Mouse (Mus musculus): ENCODE data around the gene Tap2.
"Not testable (repeated sequence)": the region's sequence is repeated elsewhere in the genome, so short reads cannot be mapped to it uniquely, and the experiment has no call there.

Gene Tap2

DNA sequence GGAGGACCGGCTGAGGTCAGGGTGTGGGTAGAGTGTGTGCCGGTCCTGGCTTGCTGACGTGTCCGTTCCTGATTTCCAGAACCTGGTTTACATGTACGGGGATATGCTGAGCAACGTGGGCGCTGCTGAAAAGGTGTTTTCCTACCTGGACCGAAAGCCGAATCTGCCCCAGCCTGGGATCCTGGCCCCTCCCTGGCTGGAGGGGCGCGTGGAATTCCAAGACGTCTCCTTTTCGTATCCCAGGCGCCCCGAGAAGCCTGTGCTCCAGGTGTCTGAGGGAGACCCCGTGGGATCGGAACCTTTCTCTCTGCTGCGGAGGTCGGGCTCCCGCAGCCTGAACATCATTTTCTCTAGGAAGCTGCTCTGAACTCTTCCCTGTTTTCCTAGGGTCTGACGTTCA, 10.6 kb downstream of the Tap2 start:
- peak in 1 of 2 experiments; percentile 12 for DNase-seq (ENCODE audit: low spot score in 2 of 2)

DNA sequence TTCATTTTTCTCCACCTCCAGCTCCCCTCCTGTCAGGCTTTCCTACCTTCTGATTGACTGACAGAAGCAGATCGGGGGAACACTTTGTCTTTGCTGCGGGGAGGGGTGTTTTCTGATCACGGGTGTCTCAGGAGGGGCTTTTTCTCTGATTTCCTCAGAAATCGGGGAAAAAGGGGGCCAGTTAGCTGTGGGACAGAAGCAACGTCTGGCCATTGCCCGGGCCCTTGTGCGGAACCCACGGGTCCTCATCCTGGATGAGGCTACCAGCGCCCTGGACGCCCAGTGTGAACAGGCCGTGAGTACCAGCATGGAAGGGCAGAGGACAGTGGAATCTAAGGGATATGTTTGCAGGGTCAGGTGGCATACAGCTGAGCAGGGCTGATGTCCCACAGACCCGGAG, 11.8 kb downstream of the Tap2 start:
- DNase-seq (ENCODE audit: low spot score in 2 of 2) = peak in 1 of 2 experiments; percentile 10

DNA sequence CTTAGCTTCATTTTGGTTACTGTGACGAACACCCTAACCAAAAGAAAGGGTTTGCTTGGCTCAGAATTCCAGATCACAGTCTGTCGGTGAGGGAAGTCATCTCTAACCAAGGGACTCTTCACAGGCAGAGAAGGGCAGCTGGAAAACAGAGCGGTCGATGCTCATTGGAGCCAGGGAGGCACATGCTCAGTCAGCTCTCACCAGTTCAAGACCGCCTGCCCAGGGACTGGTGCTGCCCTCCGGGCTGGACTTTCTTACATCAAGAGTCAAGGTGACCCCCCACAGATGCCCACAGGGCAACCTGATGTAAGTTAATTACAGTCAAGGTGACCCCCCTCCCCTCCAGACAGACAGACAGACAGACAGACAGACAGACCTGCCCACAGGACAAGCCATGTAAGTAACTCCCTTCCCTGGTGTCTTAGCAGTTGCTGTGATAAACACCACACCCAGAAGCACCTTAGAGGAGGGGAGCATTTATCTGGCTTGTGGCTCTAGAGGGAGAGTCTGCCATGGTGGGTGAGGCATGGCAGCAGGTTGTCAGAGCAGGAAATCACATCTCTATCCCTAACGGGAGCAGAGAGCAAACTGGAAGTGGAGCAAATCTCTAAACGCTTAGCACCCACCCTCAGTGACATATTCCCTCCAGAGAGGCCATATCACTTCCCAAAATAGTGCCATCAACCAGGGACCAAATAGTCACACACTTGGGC, 14.0 kb downstream of the Tap2 start:
- peak in 1 of 2 experiments; percentile 13 for DNase-seq (ENCODE audit: low spot score in 2 of 2)

DNA sequence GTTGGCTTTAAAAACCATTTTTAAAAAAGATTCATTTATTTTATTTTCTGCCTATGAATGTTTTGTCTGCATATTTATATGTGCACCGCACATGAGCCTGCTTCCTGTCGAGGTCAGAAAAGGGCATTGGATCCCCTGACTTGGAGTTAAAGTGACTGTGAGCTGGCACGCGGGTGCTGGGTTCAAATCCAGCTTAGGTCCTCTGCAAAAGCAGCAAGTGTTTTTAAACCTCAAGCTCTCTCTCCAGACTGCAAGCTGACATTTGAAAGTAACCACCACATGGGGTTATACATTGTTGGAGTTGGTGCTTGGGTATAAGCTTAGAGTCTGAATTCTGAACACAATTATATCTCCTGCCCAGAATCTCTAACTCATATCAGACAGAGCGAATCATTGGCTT, 14.7 kb downstream of the Tap2 start:
- DNase-seq (ENCODE audit: low spot score in 2 of 2) = peak in 1 of 2 experiments; percentile 7

DNA sequence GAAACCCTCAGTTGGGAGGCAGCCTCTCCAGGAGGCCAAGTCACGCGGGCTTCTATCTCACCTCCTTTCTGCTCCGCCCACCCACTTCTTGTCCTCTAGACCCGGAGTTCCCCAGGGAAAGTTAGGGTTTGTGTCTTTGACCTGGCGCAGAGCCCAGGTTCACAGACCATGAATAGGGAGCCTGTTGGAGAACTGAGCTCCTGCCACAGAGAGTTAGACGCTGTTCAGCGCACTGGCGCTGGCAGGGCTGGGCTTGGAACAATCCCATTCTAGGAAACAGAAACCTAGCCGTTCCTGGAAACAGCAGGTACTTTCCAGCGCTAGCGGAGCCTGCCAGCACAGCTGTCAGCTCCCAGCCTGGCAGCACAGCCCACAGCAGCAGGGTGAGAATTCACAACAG, 15.3 kb downstream of the Tap2 start:
- DNase-seq (ENCODE audit: low spot score in 2 of 2) = peak; percentile 42 to 44

DNA sequence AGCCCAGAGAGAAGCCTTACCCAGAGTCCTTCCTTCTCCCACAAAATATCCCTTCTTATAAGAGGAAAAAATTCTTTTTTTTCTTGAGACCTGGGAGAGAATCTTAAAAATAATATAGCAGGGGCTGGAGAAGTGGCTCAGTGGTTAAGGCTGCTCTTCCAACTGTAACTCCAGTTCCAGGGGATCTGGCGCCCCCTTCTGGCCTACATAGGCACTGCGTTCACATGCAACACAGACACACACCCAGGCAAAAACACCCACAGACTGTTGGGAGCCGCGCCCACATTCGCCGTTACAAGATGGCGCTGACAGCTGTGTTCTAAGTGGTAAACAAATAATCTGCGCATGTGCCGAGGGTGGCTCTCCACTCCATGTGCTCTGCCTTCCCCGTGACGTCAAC, 15.8 kb downstream of the Tap2 start:
- DNase-seq (ENCODE audit: low spot score in 2 of 2) = peak in 1 of 2 experiments; percentile 46

DNA sequence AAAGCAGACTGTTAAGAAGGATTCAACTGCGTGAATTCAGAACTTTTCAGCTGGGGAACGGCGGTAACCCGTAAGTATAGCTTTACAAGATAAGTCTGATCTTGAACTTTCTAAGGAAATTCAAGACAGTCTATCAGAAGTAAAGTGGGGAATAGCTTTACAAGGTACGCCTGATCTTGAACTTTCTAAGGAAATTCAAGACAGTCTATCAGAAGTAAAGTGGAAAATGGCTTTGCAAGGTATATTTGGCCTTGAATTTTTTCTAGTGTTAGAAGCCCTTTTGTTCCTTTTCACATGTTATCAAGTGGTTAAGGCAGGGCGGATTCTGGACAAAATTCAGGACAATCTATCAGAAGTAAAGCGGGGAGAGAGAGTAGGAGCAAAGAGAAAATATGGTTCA, 16.5 kb downstream of the Tap2 start:
- DNase-seq (ENCODE audit: low spot score in 2 of 2) = peak in 1 of 2 experiments; percentile 2

DNA sequence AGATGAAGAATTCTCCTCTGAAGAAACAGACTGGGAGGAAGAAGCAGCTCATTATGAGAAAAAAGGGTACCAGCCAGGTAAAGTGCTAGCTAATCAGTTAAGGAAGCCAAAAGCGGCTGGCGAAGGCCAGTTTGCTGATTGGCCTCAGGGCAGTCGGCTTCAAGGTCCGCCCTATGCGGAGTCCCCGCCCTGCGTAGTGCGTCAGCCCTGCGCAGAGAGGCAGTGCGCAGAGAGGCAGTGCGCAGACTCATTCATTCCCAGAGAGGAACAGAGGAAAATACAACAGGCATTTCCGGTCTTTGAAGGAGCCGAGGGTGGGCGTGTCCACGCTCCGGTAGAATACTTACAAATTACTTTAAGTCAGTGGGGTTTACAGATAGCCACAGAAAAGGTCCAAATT, 17.1 kb downstream of the Tap2 start:
- DNase-seq (ENCODE audit: low spot score in 2 of 2) = not testable (repeated sequence)

DNA sequence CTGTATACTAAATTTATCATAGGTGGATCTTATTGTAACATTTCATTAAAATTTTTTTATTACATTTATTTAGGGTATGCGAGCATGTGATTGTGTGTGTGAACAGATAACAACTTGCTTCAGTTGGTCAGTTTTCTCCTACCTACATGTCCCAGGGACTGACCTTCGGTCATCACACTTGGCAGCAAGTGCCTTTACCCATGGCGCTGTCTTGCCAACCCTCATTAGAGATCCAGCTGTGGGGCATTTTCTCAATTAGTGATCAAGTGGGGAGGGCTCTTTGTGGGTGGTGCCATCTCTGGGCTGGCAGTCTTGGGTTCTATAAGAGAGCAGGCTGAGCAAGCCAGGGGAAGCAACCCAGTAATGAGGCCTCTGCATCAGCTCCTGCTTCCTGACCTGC, 21.5 kb downstream of the Tap2 start:
- DNase-seq (ENCODE audit: low spot score in 2 of 2) = no peak

DNA sequence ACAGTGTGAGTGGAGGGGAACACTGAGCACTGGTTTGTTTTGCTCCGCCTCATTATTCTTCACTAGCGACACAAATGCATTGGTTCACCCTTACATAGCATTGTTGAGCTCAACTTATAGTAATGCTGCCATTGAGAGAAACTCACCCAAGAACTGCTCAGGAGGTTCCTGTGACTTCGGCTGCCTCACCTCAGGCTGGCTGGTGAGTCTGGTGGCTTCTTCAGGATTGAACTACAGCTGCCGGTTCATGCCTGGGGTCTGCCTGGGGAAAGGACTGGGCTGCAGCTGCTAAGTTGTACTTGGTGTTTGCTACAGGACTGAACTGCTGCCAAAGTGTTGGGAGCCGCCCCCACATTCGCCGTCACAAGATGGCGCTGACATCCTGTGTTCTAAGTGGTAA, 22.1 kb downstream of the Tap2 start:
- no peak for DNase-seq (ENCODE audit: low spot score in 2 of 2)

DNA sequence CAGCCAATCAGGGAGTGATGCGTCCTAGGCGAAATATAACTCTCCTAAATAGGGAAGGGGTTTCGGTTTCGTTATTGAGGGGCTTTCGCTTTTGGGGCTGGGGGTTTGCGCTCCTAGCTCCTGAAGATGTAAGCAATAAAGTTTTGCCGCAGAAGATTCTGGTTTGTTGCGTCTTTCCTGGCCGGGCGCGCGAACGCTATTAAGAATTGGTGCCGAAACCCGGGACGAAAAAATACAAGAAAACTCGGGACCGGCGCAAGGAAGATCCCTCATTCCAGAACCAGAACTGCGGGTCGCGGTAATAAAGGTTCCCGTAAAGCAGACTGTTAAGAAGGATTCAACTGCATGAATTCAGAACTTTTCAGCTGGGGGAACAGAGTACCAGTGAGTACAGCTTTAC, 22.6 kb downstream of the Tap2 start:
- DNase-seq (ENCODE audit: low spot score in 2 of 2) = not testable (repeated sequence)

DNA sequence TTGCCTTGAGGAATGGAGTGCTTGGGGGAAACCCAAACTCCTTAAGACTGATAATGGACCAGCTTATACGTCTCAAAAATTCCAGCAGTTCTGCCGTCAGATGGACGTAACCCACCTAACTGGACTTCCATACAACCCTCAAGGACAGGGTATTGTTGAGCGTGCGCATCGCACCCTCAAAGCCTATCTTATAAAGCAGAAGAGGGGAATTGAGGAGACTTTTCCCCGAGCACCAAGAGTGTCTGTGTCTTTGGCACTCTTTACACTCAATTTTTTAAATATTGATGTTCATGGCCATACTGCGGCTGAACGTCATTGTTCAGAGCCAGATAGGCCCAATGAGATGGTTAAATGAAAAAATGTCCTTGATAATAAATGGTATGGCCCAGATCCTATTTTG, 27.6 kb downstream of the Tap2 start:
- not testable (repeated sequence) for DNase-seq (ENCODE audit: low spot score in 2 of 2)

DNA sequence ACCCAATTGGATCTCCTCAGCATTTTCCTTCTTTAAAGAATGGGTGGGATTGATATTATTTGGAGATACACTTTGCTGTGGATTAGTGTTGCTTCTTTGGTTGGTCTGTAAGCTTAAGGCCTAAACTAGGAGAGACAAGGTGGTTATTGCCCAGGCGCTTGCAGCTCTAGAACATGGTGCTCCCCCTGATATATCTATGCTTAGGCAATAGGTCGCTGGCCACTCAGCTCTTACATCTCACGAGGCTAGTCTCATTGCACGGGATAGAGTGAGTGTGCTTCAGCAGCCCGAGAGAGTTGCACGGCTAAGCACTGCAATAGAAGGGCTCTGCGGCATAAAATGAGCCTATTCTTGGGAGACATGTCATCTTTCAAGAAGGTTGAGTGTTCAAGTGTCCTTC, 28.7 kb downstream of the Tap2 start:
- DNase-seq (ENCODE audit: low spot score in 2 of 2) = not testable (repeated sequence)

DNA sequence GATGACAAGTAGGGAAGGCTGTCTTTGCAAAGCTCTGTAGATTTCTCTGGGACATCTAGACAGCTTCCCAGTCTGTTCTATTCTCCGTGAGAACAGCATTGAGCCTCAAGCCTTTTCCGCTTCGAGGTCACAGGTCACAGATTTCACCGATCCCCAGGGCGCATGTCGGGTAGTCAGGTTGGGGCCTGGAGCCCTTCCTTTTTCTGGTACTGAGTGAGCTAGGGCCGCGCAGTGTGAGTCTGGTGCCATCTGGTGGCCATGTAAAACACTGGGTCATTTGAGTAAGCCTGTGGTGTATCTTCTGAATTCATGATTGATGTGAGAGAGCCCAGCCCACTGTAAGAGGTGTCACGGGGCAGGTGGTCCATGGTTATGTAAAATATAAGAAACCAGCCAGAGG, 31.6 kb downstream of the Tap2 start:
- DNase-seq (ENCODE audit: low spot score in 2 of 2) = peak; percentile 65 to 77

DNA sequence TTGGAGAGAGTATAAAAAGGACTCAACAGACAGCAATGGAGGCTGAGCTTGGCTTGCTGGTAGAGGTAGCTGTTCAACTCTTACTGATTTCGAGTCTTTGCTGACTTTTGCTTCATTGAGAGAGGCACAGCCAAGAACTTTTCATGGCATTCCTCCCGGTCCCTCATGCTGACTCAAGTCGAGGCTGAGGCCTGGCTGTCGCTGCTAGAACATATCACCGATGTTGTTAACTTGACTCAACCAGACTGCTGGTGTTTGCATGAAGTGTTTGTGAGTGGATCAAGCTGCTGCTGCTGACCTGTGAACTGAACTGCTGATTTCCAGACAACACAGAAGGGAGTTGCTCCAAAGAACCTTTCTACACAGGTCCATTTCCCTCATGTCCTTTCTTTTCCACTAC, 33.4 kb downstream of the Tap2 start:
- DNase-seq (ENCODE audit: low spot score in 2 of 2) = peak in 1 of 2 experiments; percentile 50

DNA sequence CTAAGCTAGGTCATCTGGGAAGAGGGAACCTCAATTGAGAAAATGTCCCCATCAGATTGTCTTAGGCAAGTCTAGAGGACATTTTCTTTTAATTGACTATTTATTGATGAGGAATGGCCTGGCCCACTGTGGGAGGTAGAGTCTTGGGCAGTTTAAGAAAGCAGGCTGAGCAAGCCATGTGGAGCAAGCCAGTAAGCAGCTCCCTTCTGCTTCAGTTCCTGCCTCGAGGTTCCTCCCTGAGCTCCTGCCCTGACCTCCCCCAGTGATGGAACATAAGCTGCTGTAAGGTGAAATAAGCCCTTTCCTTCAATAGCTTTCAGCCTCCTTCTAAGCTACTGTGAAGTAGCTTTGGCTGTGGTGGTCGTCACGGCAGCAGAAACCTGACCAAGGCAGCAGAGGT, 34.4 kb downstream of the Tap2 start:
- DNase-seq (ENCODE audit: low spot score in 2 of 2) = no peak

DNA sequence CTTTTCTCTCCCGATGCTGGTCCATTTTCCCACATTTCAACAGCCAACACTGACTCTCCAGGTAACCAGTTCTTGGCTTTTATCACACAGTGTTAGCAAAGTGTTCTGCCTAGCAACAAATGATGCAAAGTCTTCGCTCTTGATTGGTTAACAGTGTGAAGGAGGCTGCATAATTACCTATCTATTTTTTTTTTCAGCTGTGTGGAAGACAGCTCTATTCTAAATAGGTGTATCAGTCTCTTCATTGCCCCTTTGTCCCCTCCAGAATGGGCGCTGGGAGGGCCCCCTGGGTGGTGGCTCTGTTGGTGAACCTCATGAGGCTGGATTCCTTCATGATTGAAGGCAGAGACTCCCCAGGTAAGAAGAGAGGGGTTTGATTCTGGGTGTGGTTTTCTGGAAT, 35.4 kb downstream of the Tap2 start, which contains the start of gene H2-Ob:
TSS of gene H2-Ob (plus strand) at position 198 of the 400 bp plus-strand sequence.
- peak; percentile 62 to 66 for DNase-seq (ENCODE audit: low spot score in 2 of 2)

DNA sequence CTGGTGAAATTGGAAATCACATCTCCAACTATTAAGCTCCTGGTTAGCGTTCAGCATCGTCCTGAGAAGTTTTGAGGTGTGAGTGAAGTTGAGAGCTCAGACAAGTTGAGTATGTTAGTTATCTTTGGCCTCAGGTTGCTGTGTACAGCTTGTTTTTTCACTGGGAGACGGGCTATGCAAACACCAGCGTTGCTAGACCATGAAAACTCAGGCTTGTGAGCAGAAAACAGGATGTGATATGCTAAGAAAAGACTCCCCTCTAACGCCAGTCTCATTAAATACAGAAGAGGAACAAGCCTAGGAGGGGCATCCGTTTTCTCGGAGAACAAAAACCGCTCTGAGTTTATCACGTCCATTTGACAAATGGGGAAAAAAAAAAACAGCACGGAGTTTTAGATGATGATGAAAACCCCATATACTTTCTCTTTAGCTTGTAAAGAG, 36.3 kb downstream of the Tap2 start:
- no peak for DNase-seq (ENCODE audit: low spot score in 2 of 2)

DNA sequence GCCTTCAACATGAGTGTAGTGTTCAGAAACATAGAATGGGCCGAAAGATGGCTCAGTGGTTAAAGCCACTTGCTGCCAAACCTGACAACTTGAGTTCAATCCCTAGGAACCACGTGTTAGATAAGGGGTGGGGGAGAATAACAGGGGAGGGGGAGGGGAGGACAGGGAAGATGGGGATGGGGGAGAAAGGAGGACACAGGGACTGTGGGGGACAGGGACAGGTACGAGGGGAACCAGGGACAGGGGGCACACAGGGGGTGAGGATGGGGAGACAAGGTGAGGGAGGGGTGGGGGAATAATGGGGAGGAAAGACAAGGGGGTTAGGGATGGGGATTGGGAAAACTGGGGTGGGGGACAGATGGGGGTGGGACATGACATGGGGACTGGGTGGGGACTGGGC, 37.0 kb downstream of the Tap2 start:
- no peak for DNase-seq (ENCODE audit: low spot score in 2 of 2)

DNA sequence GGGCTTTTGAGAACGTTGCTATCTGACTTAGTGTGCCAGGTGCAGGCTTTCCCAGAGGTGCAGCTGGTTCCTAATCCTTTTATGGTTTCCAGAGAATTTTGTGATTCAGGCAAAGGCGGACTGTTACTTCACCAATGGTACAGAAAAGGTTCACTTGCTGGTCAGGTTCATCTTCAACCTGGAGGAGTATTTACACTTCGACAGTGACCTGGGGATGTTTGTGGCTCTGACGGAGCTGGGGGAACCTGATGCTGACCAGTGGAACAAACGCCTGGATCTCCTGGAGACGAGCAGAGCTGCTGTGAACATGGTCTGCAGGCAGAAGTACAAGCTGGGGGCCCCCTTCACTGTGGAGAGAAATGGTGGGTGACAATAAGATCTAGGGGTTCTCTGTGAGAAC, 37.6 kb downstream of the Tap2 start:
- peak in 1 of 2 experiments; percentile 10 for DNase-seq (ENCODE audit: low spot score in 2 of 2)

DNA sequence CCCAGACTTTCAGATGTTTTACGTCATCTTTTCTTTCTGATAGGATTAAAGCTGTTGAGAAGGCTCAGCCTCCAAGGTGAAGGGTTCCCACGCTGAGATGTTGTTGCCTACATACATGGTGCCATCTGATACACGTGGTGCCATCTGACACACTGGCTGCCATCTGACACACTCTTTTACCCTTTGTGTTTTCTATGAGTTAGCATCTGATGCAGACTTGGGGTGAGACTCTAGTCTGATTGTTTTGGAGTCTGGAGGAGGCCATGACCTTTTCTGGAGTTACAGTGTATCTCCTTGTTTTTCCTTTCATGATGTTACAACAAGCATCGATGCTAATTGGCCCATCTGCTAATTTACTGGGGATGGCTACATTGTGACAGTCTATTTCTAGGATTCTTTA, 41.3 kb downstream of the Tap2 start:
- no peak for DNase-seq (ENCODE audit: low spot score in 2 of 2)

DNA sequence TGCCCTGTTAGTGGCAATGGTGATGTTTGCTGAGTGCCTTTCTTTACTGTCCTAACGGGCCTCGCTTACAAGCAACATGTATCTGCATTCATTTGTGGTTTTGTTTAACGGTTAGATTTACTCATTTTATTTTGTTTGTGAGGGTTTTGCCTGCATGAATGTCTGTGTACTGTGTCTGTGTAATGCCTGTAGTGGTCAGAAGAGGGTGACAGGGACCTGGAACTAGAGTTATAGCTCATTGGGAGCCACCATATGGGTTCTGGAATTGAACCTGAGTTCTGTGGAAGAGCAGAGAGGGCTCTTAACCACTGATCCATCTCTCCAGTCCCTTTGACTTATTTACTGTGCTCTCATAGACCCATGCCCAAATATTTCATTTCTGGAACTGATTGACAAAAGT, 43.7 kb downstream of the Tap2 start:
- no peak for DNase-seq (ENCODE audit: low spot score in 2 of 2)

DNA sequence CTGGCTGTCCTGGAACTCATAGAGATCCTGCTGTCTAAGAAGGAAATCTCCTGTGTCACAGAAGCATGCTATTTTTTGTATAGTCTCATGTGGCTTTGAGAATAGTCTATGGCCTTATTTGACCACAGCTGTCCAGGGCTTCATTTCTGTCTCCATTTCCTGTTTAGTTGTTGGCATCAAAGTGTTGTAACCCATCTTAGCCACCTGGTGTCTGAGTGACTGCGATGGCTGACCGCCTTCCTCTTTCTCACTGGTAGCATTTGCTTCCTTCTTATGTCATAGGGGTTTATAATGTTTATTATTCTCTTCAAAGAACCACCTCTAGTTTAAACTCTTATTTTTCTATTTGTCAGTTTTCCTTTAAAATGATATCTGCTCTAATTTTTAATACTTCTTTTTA, 45.4 kb downstream of the Tap2 start:
- DNase-seq (ENCODE audit: low spot score in 2 of 2) = no peak

DNA sequence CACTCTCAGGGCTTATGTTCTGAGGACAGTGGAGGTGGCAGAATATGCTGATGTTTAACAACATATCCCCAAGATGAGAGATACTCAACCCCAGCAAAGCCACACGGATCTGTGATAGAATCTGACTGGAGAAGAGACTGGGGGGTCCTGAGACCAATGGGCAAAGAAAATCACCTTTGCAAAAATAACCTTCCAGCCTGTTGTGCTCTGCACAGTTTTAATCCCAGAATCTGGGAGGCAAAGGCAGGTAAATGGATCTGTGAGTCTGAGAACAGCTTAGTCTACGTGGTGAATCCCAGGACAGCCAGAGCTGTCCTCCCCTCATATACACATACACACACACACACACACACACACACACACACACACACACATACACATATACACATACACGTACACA, 46.0 kb downstream of the Tap2 start:
- no peak for DNase-seq (ENCODE audit: low spot score in 2 of 2)

All from right cerebral cortex, postnatal 10 days (tissue).